Mouse (Mus musculus) erythroblast, embryonic 14.5 days (primary cell): ENCODE results near the gene Myl4.

Source experiments
- GATA1 ChIP-seq: IDR thresholded peaks from 2 replicates; pipeline ENCODE4 v1.6.1; 2012; ENCODE audit warnings: low read length, inconsistent platforms, mixed read lengths
- TAL1 ChIP-seq: IDR thresholded peaks from 3 replicates; pipeline ENCODE4 v1.6.1; 2012; ENCODE audit warnings: low read length, inconsistent platforms, mixed read lengths

DNA sequence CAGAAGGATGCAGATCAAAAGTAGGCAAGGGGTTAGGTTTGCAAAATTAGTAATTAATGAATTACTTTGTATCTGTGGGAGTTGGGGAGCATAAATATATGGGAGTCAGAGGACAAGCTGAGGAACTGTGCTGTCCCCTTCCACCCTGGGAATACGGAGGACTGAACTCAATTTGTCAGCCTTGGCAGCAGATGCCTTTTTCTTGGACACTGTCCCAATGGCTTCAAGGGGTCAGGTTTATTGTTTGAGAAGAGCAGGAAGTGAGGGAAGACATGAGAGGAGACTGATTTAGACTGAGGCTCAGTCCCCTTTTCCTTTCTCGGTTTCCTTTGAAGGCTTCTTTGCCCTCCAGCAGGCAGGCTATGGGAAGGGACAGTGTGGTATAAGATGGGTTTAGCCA, 22.1 kb downstream of the Myl4 start:
- no peak for TF ChIP-seq TAL1
- no peak for TF ChIP-seq GATA1
